In the genomic region with DNA sequence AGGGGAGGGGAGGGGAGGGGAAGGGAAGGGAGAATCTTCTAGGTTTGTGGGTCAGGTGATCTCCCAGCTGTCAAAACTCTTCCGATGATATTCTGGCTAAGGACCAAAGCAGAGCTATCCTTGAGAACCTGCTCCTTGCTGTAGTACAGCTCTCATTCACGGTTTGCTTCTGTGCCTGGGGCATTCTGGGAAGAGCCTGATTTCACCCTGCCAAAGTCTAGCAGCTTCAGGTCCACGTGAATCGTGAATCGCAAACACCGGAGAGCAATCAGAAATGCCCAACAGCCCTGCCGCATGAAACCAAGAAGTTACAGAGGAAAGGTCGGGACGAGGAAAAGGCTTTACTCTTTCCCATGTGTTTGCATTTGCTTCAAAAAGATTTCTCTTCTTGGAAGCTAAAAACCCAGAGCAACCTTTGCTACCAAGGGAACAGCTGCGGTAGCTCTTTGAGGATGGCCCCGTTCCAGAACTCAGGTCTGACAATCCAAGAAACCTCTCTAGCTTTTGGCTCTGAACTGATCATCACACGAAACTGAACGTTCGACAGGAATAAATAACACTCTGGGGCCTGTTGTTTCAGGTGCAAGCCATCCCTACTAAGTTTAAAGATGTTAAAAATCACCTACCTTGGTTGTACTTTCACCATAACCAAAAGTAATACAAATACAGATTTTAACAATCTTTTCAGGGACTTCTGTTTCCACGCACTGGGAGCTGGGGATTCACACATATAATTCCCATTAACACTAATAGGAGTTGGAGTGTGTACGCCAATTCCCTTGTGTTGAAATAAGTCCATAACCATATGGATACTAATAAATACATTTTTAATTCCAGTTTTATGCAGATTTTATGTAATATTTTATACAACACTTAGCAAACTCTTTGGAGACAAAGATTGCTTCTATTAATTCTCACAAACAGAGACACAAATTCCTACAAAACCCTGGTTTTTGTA, we compare ENCODE assay signal across 9 mouse cellular contexts.
DNase-seq lines count a peak whose midpoint lies in the region; ATAC-seq and TF ChIP-seq lines count a peak whose summit lies in the region.
"Had no signal": no experiment of that assay in that cellular context is flagged by ENCODE, and none has a peak within 500 bp of the region (broad histone marks: within the 10 kb centered on the region; RNA-seq: fewer than 3 reads in every experiment).

No protein-coding gene starts in this region.

- H3K36me3 ChIP-seq in testis, adult 2 months (ENCODE audit: control insufficient read depth, insufficient read depth, low read length): no peaks in the 10 kb centered on the region
- H3K36me3 ChIP-seq: embryonic facial prominence, embryonic 12.5 days had no signal

- no peak for DNase-seq in frontal cortex, postnatal 25 days (ENCODE audit: low spot score in 2 of 2)
- peak; percentile 10 to 21 for DNase-seq in layer of hippocampus, postnatal 10 days (ENCODE audit: low spot score in 2 of 2)
- no peak for DNase-seq in layer of hippocampus, postnatal 25 days (ENCODE audit: extremely low spot score in 1 of 2, low spot score in 1 of 2)
- DNase-seq in testis, postnatal 14 days (ENCODE audit: low spot score): no peak
- peak; percentile 16 for DNase-seq in retina, postnatal 1 day
- DNase-seq in adrenal gland, postnatal 4 days (ENCODE audit: low spot score in 2 of 2): no peak

- no peak overlapping the region for H3K27ac ChIP-seq in testis, adult 2 months (ENCODE audit: control insufficient read depth, insufficient read depth, low read depth, low read length)
- H3K27ac ChIP-seq: embryonic facial prominence, embryonic 12.5 days had no signal

- H3K27me3 ChIP-seq in testis, adult 2 months (ENCODE audit: control insufficient read depth, insufficient read depth, low read length): no peaks in the 10 kb centered on the region
- H3K27me3 ChIP-seq: embryonic facial prominence, embryonic 12.5 days had no signal

- H3K4me1 ChIP-seq in testis, adult 2 months (ENCODE audit: control insufficient read depth, insufficient read depth, low read length): peaks cover 3% of the 10 kb centered on the region
- H3K4me1 ChIP-seq: embryonic facial prominence, embryonic 12.5 days had no signal

- no peak for TF ChIP-seq POLR2A in testis, adult 2 months (IDR thresholded peaks at IDR 0.05; ENCODE audit: control insufficient read depth, low read depth, low read length)

- peak overlapping the region; percentile 50 for H3K4me3 ChIP-seq in testis, adult 2 months (ENCODE audit: control insufficient read depth, low read depth, low read length)
- H3K4me3 ChIP-seq: embryonic facial prominence, embryonic 12.5 days had no signal

- no peak for TF ChIP-seq CTCF in testis, adult 2 months (IDR thresholded peaks at IDR 0.05; ENCODE audit: control insufficient read depth, insufficient read depth, insufficient replicate concordance, low read depth, low read length)

- ATAC-seq in frontal cortex, adult (ENCODE audit: low TSS enrichment): peak; percentile 86

Comparison
In these comparisons a context has a peak if more than half of its experiments do, and no peak if none do; other contexts are left out.
1. DNase-seq: peak in layer of hippocampus, postnatal 10 days (2 of 2) and retina, postnatal 1 day (single experiment); none in frontal cortex, postnatal 25 days (0 of 2), layer of hippocampus, postnatal 25 days (0 of 2), testis, postnatal 14 days (single experiment) and adrenal gland, postnatal 4 days (0 of 2).